Mouse (Mus musculus) kidney, postnatal 14 days (tissue): ENCODE measurements around the gene Hmg20b.

Experiments
- DNase-seq: peaks from one replicate; pipeline ENCODE4 v3.0.0; 2022; ENCODE audit warnings: mixed read lengths

Gene Hmg20b

DNA sequence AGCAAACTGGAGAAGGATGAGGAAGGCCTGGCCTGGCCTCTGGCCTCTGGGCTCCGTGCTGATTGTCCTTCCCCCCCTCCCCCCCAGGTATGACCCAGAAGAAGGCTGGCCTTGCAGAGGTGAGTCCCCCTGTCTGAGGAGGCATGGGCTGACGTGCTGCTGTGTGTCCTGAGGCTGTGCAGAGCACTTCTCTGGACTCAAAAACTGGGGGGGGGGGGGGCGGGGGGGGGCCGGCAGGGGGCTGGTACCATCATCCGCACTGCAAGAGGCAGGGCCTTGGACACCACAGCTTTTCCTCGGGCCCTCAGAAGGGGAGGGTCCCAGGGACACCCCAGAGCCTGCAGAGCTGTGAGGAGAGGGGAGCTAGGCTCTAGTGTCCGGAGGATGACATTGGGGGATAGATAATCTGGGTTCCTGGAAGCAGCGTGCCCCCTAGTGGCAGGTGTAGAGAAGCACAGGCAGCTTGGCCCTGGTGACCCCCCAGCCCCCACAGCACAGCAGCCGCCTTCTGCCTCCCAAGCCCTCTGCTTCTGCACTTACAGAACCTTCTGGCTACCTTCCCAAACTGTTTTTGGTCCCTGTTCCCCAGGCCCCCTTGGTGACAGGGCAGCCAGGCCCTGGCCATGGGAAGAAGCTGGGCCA is 45.6 kb downstream of the Hmg20b start:
- peak; percentile 68 for DNase-seq

DNA sequence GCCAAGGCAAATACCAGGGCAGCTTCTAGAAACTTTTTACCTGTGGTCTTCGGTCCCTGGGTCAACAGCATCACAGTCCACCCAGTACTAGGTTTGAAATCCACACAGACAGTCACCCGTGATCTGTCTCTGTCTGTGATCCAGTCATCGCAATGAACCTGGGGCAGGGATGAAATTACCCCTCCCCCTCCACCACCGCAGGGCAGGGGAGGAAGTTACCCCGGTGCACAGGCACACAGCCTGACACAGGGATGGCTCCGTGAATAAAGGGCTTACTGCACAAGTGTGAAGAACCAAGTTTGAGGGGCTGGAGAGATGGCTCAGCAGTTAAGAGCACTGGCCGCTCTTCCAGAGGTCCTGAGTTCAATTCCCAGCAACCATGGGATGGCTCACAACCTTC is 46.5 kb downstream of the Hmg20b start:
- no peak for DNase-seq

DNA sequence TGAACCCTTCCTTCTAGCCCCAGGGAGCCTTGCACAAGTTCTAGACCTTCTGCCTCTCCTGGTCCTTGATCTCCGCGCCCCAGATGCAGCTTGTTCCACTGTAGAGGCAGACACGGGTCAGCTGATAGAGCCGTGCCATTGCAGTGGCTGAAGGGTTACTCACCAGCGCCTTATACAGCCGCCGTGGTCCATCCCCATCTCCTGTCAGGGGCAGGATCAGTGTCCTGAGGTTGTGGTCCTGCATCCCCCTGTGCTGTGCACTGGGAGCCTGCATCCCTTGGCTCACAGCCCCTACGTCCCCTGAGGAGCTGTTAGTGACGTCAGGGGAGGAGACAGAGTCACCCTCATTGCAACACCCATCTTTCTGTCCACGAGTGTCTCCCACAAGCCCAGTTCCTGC is 47.0 kb downstream of the Hmg20b start:
- DNase-seq, result no peak

DNA sequence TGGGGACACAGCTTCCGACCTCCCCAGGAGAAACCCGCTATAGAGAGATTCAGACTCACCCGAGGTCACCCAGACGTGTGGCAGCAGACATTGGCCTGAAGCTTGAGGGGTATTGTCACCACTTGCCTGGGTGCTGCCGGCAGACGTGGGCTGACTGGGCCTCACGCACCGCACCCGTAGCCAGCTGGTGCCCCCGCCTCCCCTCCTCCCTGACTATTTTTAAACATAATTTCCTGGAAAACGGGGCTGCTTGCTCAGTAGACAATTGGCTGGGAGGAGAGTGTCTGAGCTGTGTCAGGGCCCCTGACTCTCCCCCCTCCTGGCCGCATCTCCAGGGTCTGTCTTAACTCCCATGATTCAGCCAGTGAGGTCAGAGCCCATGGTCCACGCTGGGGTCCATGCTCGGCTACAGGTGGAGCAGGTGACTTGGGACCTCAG is 47.5 kb downstream of the Hmg20b start:
- DNase-seq, result peak; percentile 61

DNA sequence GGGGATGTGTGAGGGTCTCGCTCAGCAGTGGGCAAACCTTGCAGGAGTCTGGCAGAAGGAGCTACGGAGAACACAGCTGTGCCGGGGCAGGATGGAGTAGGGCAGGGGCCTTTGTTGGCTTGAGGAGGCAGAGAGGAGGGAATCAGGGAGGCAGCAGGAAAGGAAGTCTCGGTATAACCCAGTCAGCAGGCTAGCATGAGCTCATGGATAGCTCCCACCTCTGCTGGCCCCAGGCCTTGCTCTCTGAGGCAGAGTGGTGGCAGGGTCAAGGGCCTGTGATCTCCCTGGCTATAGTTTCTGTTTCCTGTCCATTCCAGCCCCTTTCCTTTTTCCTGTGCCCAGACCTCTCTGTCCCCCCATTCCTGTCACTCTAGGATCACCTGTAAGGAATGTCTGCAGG is 48.0 kb downstream of the Hmg20b start:
- no peak for DNase-seq

DNA sequence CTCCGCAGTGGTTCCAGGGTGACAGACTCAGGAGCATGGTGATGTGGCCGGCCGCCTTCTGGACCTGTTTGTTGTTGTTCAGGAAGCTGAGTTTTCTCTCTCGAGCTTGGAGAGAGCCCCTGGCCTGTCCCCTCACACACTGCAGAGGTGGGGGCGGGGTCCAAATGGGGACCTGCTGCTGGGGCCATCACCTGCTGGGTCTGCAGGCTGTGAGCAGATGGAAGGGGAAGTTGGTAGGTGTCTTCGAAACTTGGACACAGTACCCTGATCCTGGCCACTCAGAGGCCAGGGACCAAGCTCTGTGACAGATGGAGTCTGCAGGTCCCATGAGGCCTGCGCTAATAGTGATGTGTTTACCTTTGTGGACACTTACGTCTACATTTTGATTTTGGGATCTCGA is 49.0 kb downstream of the Hmg20b start:
- DNase-seq, result no peak

DNA sequence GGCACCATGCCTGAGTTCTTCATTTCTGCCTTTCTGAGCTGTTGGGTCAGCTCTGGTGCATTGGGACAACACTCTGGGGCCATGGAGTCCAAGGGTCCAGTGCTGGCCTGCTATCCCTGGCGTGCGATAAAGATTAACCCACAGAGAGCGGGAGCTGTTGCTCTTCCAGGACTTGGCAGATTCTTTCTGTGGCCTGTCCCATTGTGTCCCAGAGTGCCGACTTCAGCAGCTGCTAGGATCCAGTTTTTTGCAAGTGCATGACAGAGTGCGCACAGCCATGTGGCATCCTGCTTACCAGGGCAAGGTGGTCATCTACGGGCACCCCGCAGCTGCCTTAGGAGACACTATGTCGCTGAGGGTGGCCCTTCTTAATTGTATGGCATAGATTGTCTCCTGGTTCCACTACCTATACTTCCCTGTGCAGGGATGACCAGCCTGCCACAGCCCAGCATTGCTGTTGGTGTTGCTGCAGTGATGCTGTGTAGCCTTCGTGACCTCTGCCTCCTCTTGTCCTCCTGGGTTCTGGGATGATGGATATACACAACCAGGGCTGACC is 49.9 kb downstream of the Hmg20b start:
- peak; percentile 78 for DNase-seq

DNA sequence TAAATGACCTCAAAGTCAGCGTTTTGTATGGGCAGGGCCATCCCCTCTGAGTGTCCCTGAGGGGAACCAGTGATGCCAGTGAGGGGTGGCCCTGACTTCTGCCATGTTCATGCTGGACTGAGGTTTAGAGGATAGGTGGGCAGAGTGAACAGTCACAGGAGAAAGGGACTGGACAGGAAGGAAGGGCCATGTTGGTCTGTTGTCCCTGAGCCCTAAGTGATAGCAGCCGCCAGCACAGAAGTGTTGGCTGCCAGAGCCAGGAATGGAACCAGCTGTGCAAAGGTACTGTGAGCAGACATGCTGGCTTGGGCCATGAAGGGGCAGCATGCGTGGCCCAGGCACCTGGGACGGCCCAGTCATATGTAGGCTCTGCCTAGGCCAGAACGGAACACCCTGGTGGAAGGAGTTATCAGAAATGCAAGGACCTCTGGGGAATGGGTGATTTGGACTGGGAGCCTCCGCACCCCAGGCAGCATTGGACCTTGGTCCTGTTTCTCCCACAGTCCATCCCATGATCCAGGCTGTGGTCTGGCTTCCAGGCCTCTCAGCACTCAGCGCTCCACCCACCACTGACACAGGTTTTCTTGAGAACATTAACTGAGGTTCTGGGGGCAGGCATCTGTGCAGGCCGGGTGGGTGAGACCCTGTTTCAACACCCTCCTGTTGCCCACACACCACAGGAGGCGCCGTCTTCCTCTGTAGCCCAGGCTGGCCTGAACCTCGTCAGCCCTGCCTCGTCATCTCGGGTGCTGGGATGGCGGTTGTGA is 50.5 kb downstream of the Hmg20b start:
- peak; percentile 74 for DNase-seq

DNA sequence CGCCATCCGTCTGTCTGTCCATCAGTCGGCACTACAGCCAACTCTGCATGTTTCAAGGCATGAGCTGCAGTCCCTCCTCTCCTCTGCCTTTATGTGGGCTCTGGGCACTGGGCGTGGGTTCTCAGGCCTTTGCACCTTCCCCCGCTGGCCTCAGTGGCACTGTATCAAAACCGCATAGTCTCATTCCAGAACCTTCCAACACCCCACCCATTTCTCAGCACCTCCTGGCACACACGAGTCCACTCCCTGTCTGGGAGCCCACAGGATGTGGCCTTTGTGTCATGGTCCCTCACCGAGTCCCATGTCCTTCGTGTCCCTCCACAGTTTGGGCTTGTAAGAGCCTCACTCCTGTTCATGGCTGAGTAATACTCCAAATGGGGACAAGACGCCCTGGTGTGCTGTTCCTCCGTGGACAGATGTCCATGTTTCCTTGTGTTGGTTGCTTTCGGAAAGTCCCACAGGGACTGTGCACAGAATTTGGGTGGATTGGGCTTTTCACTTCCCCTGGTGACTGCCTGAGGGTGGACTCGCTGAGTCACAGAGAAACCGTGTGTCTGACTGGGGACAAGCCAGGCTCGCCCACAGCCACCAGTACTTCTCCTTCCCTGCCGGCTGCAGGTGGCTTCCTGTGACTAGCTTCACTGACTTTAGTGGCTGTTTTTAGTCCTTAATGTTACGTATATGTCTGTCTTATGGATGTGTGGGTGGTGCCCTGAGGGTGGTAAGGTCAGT is 51.7 kb downstream of the Hmg20b start:
- no peak for DNase-seq

DNA sequence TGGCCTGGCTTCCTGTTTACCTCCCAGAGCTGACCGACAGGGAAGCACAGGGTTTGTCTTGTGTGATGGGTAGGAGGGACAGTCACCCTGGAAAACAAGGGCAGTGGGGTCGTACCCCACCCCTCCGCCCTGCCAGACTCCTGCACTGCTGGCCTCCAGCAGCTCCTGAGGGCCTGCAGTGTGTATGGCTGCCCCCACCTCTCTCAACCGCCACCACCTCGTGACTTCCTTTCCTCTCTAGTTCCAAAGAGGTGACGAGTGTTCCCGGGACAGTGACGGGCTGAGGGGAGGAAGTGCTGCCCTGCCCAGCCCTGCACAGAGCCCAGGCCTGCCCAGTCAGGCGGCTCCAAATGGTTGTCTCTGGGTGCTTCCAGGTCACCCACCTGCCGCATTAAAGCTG is 52.4 kb downstream of the Hmg20b start:
- peak; percentile 77 for DNase-seq

DNA sequence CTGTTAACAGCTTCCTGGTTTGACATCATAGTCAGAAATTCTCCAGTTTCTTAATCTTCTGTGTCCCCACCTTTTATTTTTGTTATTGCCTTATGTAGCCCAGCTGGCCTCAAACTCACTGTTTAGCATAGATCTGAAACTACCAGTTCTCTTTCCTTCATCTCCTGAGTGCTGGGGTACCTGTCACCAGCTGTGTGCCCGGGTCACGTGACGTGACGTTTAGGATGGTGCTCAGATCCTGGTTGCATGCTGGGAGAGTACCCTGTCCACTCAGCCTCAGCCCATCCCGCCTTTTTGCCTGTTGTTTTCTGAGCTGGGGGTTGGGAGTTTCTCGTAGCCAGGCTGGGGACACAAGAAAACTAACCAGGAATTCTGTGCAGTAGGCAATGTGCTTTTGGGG is 53.0 kb downstream of the Hmg20b start:
- no peak for DNase-seq
